Mouse (Mus musculus) heart, postnatal 10 days (tissue): ENCODE measurements around the gene Gm45837. TPM values are rescaled to one million over a fixed set of nuclear protein-coding genes. Genes with fewer than 3 reads are reported as not detected.
"Not testable (repeated sequence)": the region's sequence is repeated elsewhere in the genome, so short reads cannot be mapped to it uniquely, and the experiment has no call there.

ENCODE experiments used
- DNase-seq, 2 experiments: peaks; one replicate each; pipeline ENCODE4 v3.0.0; 2021
- intact Hi-C: fragments of 180-260 bp; cut with DNase I; formaldehyde crosslinking; loops from one replicate; pipeline ENCODE4 v1.15.1; 2025
- microRNA-seq, 2 experiments: library from miRNA; unstranded; fragments of <30 nt; microRNA quantifications; one replicate each; pipeline ENCODE4 v1.2.0; 2022
- total RNA-seq, 2 experiments: library from RNA; stranded (reverse); gene quantifications; 2 replicates each; pipeline ENCODE4 v1.2.3; 2021

Gene Gm45837
- total RNA-seq, 2 experiments from 2014 or later = not detected

DNA sequence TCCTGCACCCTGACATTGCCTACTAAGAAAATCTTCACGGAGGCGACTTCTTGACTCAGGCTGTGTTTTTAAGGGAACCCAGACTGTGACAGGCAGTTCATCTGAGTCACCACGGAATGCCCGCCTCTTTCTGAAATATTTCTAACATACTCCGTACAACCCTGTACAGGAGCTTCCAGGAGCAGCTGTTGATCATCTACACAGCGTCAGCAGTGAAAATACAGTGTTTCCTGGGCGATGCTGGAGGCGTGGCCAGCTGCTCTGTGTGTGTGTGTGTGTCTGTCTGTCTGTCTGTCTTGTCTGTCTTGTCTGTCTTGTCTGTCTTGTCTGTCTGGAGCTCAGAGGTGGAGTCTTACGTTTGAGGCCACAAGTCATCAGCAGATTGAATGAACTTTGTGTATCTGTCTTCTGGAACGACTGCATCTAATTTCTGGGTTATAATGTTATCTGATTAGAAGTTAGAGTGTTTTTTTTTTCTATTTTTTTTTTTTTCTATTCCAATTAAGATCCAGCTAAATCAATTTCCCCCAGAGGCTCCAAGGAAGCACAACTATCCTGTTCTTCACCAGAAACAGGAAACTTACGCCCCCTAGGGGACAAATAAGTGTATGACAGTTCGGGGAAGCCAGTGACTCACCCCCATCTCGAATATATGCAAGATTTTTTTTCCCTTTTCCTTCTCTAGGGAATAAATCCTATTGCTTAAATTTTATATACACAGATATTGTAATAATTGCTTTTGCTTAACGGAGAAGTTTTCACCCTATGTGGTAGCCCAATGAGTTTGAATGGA lies 127.7 kb downstream of the Gm45837 start:
- peak; percentile 36 to 62 for DNase-seq

DNA sequence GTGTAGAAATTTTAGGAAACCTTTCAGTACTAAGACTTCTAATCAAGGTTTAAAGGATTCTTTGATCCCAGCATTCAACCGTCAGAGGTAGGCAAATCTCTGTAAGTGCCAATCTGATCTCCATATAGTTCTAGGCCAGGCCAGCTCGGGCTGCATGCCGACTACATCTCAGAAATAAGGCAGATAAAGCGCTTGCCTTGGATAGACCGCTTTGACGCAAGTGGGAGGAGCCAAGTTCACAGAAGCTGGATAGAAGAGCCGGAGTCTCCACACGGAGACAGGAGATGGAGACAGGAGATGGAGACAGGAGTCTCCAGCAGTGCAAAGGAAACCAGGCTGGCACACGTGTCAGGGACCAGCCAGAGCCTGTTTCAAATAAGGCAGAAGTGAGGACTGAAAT lies 129.1 kb downstream of the Gm45837 start:
- DNase-seq = no peak
- intact Hi-C loops = loop anchor here (2.0 to 5.0 kb wide), 2 partner anchors 37 to 112 kb away; no protein-coding TSS in a partner anchor

More for the DNA sequence above, 127.7 kb downstream of the Gm45837 start:
- intact Hi-C loops = no loop called here

DNA sequence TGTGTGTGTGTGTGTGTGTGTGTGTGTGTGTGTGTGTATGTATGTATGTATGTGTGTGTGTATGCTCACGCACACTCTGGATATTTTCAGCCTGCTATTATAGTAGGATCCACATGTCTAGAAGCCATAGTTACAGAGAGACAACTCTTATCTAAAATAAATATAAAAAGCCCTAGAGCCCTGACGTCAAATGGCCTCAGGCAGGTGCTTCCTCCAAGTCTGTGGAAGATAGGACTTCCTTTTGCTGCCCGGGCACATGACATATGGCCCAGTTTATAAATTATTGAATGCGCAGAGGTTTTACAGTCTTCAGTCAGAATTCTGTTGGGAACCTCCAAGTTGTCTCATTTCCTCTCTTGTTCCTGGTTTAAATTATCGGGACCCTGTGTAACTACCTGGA lies 130.0 kb downstream of the Gm45837 start:
- intact Hi-C loops = loop anchor here (1.0 to 5.0 kb wide), 4 partner anchors 38 to 127 kb away; no protein-coding TSS in a partner anchor
- DNase-seq = no peak

DNA sequence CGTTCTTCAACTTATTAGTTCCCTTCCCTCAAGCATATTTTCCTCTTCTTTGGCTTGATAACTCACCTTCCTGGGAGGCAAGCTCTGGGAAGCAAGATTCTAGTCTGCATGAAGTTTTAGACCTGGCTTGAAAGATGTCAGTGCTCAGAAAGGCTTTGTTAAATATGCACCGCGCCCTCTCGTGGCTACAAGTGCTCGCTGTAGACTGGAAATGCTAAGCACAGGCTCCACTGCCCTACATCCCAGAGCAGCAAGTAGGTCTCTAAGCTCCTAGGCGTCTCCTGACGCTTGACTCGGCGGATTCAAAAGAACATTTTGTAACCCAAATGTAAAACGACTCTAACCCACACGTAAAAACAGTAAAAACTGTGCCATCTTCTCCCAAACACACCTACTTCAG lies 130.4 kb downstream of the Gm45837 start:
- intact Hi-C loops = loop anchor here (1.0 to 5.0 kb wide), 4 partner anchors 38 to 128 kb away; no protein-coding TSS in a partner anchor
- peak; percentile 71 to 80 for DNase-seq

DNA sequence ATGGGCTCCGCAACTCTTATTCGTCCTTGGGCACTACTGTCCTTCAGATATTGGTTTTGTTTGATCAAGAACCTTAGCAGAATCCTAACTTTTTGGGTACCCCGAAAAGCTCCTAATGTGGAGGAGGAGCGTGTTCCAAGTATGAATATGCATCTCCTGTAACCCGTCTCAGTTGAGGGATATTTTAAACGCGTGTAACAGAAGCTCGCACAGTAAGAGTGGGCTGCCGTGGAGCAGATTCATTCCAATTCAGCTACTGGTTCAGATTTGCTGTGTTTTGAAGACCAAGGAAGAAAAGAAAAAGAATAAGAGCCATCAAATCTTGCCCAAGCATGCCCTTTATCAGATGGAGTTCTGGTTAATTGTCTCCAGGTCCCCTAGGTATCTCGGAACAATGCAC lies 131.0 kb downstream of the Gm45837 start:
- intact Hi-C loops = loop anchor here (1.0 to 5.0 kb wide), 4 partner anchors 39 to 128 kb away; no protein-coding TSS in a partner anchor
- no peak for DNase-seq

DNA sequence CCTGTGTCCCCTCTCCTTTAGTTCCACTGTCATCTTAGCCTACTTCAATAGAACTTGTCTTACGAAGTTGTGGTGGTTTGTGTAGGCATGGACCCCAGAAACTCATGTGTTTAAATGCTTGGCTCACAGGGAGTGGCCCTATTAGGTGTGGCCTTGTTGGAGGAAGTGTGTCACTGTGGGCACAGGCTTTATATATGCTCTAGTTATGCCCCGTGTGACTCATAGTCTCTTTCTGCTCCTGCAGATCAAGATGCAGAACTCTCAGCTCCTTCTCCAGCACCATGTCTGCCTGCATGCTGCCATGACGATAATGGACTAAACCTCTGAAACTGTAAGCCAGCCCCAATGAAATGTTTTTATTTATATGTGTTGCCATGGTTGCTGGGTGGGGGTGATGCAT lies 137.0 kb downstream of the Gm45837 start:
- intact Hi-C loops = no loop called here
- no peak for DNase-seq

DNA sequence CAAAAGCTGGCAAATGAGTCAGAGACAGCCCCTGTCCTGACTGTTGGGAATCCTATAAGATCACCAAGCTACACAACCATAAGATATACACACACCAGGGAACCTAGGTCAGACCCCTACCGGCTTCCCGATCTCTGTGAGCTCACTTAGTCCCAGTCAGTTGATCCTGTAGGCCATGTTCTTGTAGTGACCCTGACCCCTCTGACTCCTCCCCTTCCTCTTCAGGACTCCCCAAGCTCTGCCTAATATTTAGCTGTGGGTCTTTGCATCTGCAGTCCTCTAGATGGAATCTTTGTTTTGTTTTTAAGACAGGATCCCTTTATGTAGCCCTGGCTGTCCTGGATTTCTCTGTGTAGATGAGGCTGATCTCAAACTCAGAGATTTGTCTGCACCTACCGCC lies 138.6 kb downstream of the Gm45837 start:
- intact Hi-C loops = no loop called here
- DNase-seq = no peak

DNA sequence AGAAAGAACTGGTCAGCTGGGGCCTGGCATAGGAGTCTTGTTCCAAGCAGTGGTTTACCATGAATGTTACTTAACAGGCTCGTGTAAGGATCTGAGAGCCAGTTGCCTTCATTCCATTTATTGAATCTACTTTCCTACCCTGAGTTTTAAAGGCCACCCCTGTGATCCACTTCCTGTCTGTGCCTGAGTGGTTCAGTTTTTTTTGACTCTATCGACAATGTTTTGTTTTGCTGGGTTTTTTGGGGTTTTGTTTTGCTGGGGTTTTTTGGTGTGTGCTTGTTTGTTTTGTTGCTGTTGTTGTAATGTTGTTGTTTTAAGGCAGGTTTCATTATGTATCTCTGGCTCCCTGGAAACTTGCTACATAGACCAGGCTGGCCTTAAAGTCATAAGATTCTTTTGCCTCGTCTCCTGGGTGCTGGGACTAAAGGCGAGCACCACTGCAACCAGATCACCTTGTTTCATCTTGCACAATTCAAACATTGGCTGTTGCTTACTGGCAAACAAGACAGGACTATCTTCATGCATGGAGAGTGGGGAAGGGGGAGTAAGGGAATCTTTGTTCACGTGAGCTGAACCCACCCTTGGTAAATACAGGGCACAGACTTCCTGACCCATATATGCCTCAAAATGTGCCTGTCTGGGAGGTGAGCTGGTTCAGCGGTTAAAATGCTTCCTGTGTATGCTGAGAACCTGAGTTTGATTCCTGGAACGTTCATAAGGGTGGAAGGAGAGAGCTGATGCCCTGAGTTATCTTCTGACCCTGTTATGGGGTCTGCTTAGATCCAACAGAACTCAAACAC lies 140.2 kb downstream of the Gm45837 start:
- intact Hi-C loops = no loop called here

DNA sequence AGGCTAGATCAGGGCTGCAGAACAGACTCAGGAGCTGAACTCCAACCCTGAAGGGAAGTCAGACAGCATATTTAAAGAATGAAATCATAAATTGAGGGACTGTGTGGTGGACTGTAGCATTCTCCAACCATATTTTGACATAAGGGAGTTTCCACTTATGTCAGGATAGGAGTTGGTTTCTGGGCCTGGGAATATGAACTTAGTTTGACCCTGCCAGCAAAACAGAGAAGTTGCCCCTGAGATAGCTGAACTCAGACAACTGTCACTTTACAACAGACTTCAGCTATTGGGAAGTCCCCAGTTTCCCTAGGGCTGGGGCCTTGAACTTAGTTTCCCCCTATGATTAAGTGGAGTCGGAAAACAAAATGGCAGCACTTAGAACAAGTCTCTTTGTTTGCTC lies 140.8 kb downstream of the Gm45837 start:
- intact Hi-C loops = no loop called here
- DNase-seq = no peak

More for the DNA sequence above, 140.2 kb downstream of the Gm45837 start:
- DNase-seq = no peak

DNA sequence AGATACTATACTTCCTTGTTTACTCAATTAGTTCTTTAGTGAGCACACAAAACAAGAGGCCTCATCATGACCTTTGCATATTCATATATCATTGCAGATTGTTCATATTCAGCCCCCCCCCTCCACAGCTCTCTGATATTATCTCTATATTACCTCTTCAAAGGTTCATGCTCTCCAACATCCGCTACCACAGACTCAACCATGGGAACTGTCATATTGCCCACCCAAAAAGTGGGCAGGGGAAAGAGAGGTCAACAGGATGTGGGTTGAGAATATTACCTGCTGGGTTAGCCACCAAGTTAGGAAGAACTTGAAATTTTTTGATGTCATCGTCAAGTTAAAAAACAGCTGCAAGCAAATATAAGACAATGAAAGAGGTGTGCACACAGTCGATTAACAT lies 144.8 kb downstream of the Gm45837 start:
- intact Hi-C loops, DNase-seq: not testable (repeated sequence)

DNA sequence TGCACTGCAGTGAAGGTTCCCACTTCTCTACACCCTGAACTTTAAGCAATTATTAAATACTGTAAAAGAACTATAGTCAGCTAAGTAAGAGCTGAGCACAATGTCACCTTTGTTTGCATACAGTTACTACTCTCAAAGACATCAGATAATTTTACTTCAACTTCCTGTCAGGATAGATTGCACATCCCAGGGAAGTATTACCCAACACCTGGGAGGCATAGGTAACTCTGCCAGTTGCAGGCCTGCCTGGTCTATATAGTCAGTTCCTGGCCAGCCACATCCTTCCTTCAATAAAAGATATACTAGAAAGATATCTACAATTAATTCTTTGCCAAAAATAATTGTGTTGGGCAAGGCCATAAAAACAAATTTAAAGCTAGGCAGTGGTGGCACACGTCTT lies 146.7 kb downstream of the Gm45837 start:
- intact Hi-C loops = no loop called here

DNA sequence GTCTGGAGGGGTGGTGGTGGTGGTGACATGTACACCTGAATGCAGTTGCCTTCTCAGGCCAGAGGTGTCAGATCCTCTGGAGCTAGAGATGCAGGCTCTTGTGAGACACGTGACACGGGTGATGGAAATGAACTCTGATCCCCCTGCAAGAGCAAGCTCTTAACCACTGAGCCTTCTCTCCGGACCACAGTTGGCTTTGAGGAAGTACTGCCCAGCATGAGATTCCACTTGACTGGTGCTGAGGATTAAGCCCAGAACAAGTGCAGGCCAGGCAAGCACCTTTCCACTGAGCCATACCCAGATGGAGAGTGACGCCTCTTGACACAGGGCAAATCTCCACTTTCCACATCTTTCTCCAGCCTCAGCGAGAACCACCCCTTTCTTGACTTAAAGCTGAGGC lies 148.7 kb downstream of the Gm45837 start:
- intact Hi-C loops, DNase-seq: not testable (repeated sequence)

More for the DNA sequence above, 146.7 kb downstream of the Gm45837 start:
- no peak for DNase-seq

Small RNA genes within 50 kb of the gene (microRNA-seq; reads per million reads assigned to microRNA genes)
- gene Mir139 = 19,773 to 34,077 reads per million in 2 experiments

Other genes starting within 250 kb of the Gm45837 start
- 10 to 100 TPM; 11.4 to 13.7 TPM for gene Atg16l2, start 108.6 kb upstream of the Gm45837 start, total RNA-seq
- 10 to 100 TPM; 22.1 to 32.3 TPM for gene Stard10, start 93.8 kb upstream of the Gm45837 start, total RNA-seq
- 10 to 100 TPM; 49.4 to 50.7 TPM for gene Arap1, start 62.8 kb upstream of the Gm45837 start, total RNA-seq
- 10 to 100 TPM; 65.2 to 70.1 TPM for gene Pde2a, start 10.8 kb downstream of the Gm45837 start, total RNA-seq
- gene Art2b, start 174.7 kb downstream of the Gm45837 start, total RNA-seq = not detected